Comparison of ENCODE assay signal across 24 mouse cellular contexts in the genomic region with DNA sequence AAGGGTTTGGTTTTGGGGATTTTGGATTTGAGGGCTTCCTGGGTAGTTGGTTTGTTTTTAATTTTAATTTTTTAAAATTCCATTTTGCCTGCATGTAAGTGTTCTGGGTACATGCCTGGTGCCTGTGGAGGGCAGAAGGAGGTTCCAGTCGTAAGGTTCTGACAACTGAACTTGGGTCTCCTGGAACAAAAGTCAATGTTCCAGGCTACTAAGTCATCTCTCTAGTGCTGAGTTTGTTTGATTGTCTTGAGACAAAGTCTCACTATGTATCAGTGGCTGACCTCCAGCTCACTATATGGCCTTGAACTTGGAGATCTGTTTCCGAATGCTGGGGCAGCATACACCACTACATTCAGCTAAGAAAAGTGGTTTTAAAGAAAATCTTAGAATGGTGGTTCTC. TPM values are rescaled to one million over a fixed set of nuclear protein-coding genes. Genes with fewer than 3 reads are reported as not detected.
A peak's percentile ranks its signal among the peaks of the same experiment; 100 is the strongest.
DNase-seq lines count a peak whose midpoint lies in the region; ATAC-seq lines count a peak whose summit lies in the region.
"Had no signal": no experiment of that assay in that cellular context is flagged by ENCODE, and none has a peak within 500 bp of the region (broad histone marks: within the 10 kb centered on the region; RNA-seq: fewer than 3 reads in every experiment).

No protein-coding gene starts in this region.

- H3K4me1 ChIP-seq in heart, embryonic 10.5 days, result peaks cover 64% of the 10 kb centered on the region
- H3K4me1 ChIP-seq in heart, embryonic 16.5 days (ENCODE audit: control insufficient read depth, insufficient read depth, low read length), result peaks cover 44% of the 10 kb centered on the region
- peaks cover 80% of the 10 kb centered on the region for H3K4me1 ChIP-seq in liver, embryonic 15.5 days (replicated peaks)

- ATAC-seq in heart, embryonic 16.5 days (replicated peaks; ENCODE audit: extremely low read depth, insufficient read depth, low FRiP score), result no peak
- ATAC-seq in liver, embryonic 15.5 days (ENCODE audit: insufficient read depth), result no peak
- ATAC-seq in cerebellum, adult (ENCODE audit: insufficient number of reproducible peaks, low FRiP score, low TSS enrichment), result no peak
- ATAC-seq: CD4-positive, CD25-positive, alpha-beta regulatory T cell, adult 4 months; forebrain, embryonic 14.5 days; inflammation-experienced regulatory T-cells, adult 6 months had no signal

- peaks cover 16% of the 10 kb centered on the region for H3K36me3 ChIP-seq in heart, embryonic 10.5 days
- 0 out of 2 replicates have a peak, but pooled peaks cover 2% of the 10 kb centered on the region for H3K36me3 ChIP-seq in heart, embryonic 16.5 days (ENCODE audit: control insufficient read depth, insufficient read depth)
- H3K36me3 ChIP-seq in liver, embryonic 15.5 days (replicated peaks), result peaks cover 32% of the 10 kb centered on the region

- H3K9ac ChIP-seq in heart, embryonic 16.5 days (ENCODE audit: low read length), result no peak overlapping the region
- 0 out of 2 replicates have a peak overlapping the region, but pooled peaks have one; percentile 90 for H3K9ac ChIP-seq in liver, embryonic 15.5 days
- H3K9ac ChIP-seq: embryonic facial prominence, embryonic 15.5 days had no signal

- DNase-seq in heart, embryonic 10.5 days (ENCODE audit: low spot score), result no peak
- DNase-seq in heart, postnatal 36 days, result no peak
- no peak for DNase-seq in heart, postnatal 4 days
- peak; percentile 16 to 37 for DNase-seq in kidney, postnatal 36 days
- DNase-seq in kidney, postnatal 4 days, result no peak
- DNase-seq: adrenal gland, postnatal 14 days; cerebellum, adult 9-11 months; layer of hippocampus, postnatal 36 days; lung, adult 18-20 months; lung, postnatal 10 days; thymus, adult 2 months had no signal

- H3K4me3 ChIP-seq in heart, embryonic 10.5 days, result no peak overlapping the region
- H3K4me3 ChIP-seq in heart, embryonic 16.5 days (ENCODE audit: low read length), result no peak overlapping the region
- H3K4me3 ChIP-seq in liver, embryonic 15.5 days (replicated peaks), result no peak overlapping the region
- H3K4me3 ChIP-seq: embryonic facial prominence, embryonic 15.5 days; layer of hippocampus, adult 2 months had no signal

- 90% methylated on average over 2 of the region's 2 CpGs for WGBS in heart, embryonic 10.5 days
- 87% methylated on average over 2 of the region's 2 CpGs for WGBS in heart, embryonic 16.5 days
- 75% methylated on average over 2 of the region's 2 CpGs for WGBS in liver, embryonic 15.5 days (ENCODE audit: insufficient replicate concordance)

- H3K27me3 ChIP-seq in heart, embryonic 10.5 days (ENCODE audit: insufficient read depth, poor library complexity, severe bottlenecking), result no peaks in the 10 kb centered on the region
- H3K27me3 ChIP-seq in heart, embryonic 16.5 days (ENCODE audit: control insufficient read depth, insufficient read depth, low read length), result no peaks in the 10 kb centered on the region
- no peaks in the 10 kb centered on the region for H3K27me3 ChIP-seq in liver, embryonic 15.5 days
- H3K27me3 ChIP-seq: embryonic facial prominence, embryonic 15.5 days had no signal

- H3K4me2 ChIP-seq in heart, embryonic 16.5 days (ENCODE audit: low read depth, low read length), result no peak overlapping the region
- peak overlapping the region; percentile 81; the same call in 1 of the 2 replicates for H3K4me2 ChIP-seq in liver, embryonic 15.5 days
- H3K4me2 ChIP-seq: midbrain, embryonic 11.5 days had no signal

- no peaks in the 10 kb centered on the region for H3K9me3 ChIP-seq in heart, embryonic 10.5 days
- H3K9me3 ChIP-seq in heart, embryonic 16.5 days (replicated peaks; ENCODE audit: control insufficient read depth, low read length), result no peaks in the 10 kb centered on the region
- H3K9me3 ChIP-seq in liver, embryonic 15.5 days (replicated peaks), result no peaks in the 10 kb centered on the region
- H3K9me3 ChIP-seq: embryonic facial prominence, embryonic 15.5 days had no signal

- peak overlapping the region; percentile 69 for H3K27ac ChIP-seq in heart, embryonic 10.5 days
- peak overlapping the region; percentile 100 for H3K27ac ChIP-seq in heart, embryonic 16.5 days (ENCODE audit: low read length)
- H3K27ac ChIP-seq in liver, embryonic 15.5 days (replicated peaks), result peak overlapping the region; percentile 98; the same call in 1 of the 2 replicates
- H3K27ac ChIP-seq: embryonic facial prominence, embryonic 15.5 days; hindbrain, embryonic 14.5 days had no signal

- intact Hi-C loops in heart, postnatal 36 days (cut with DNase I), result loop anchor here (2.0 kb wide), 1 partner anchor 119 kb away; the partner anchor contains the start of gene Atf4

RNA-seq across cellular contexts. Expression of gene Tab1, which starts 2.6 kb away (rescaled TPM):
- 34.2 and 38.1 TPM in 2 replicates for polyA plus RNA-seq in heart, embryonic 10.5 days (2016; fragmentation: Nextera tagmentation; extraction: Ambion mirVana)
- 10 to 100 TPM; 23.4 to 23.8 TPM for total RNA-seq in heart, postnatal 36 days (2021)
- 29.9 and 33.4 TPM in 2 replicates for polyA plus RNA-seq in heart, embryonic 16.5 days (2015; fragmentation: Nextera tagmentation; extraction: Ambion mirVana)
- total RNA-seq in heart, postnatal 4 days (2021), result 10 to 100 TPM; 36.5 to 37.0 TPM
- 11.0 and 12.7 TPM in 2 replicates for polyA plus RNA-seq in liver, embryonic 15.5 days (2015; fragmentation: Nextera tagmentation; extraction: Ambion mirVana)

RNA-seq across cellular contexts. Expression of gene Mgat3, which starts 38.0 kb away (rescaled TPM):
- 1.1 and 2.8 TPM in 2 replicates for polyA plus RNA-seq in heart, embryonic 10.5 days (2016; fragmentation: Nextera tagmentation; extraction: Ambion mirVana)
- total RNA-seq in heart, postnatal 36 days (2021), result 1 to 10 TPM; 1.3 to 1.7 TPM
- 1.3 and 1.5 TPM in 2 replicates for polyA plus RNA-seq in heart, embryonic 16.5 days (2015; fragmentation: Nextera tagmentation; extraction: Ambion mirVana)
- total RNA-seq in heart, postnatal 4 days (2021), result 1 to 10 TPM; 2.5 TPM
- 0.54 and 0.55 TPM in 2 replicates for polyA plus RNA-seq in liver, embryonic 15.5 days (2015; fragmentation: Nextera tagmentation; extraction: Ambion mirVana)
- total RNA-seq: common myeloid progenitor, adult 5-6 weeks; granulocyte monocyte progenitor cell, adult 5-6 weeks had no signal
- polyA plus RNA-seq: inflammation-experienced regulatory T-cells, adult 6 months had no signal

RNA-seq across cellular contexts. Expression of gene Rpl3, which starts 43.8 kb away (rescaled TPM):
- polyA plus RNA-seq in heart, embryonic 10.5 days (2016; fragmentation: Nextera tagmentation; extraction: Ambion mirVana), result 770 and 980 TPM in 2 replicates
- 100 to 1,000 TPM; 163 to 164 TPM for total RNA-seq in heart, postnatal 36 days (2021)
- 606 and 610 TPM in 2 replicates for polyA plus RNA-seq in heart, embryonic 16.5 days (2015; fragmentation: Nextera tagmentation; extraction: Ambion mirVana)
- 100 to 1,000 TPM; 591 to 607 TPM for total RNA-seq in heart, postnatal 4 days (2021)
- 539 and 552 TPM in 2 replicates for polyA plus RNA-seq in liver, embryonic 15.5 days (2015; fragmentation: Nextera tagmentation; extraction: Ambion mirVana)

RNA-seq across cellular contexts. Expression of gene Syngr1, which starts 44.4 kb away (rescaled TPM):
- 6.7 and 11.6 TPM in 2 replicates for polyA plus RNA-seq in heart, embryonic 10.5 days (2016; fragmentation: Nextera tagmentation; extraction: Ambion mirVana)
- total RNA-seq in heart, postnatal 36 days (2021), result 10 to 100 TPM; 81.8 to 90.5 TPM
- polyA plus RNA-seq in heart, embryonic 16.5 days (2015; fragmentation: Nextera tagmentation; extraction: Ambion mirVana), result 55.4 and 61.2 TPM in 2 replicates
- 10 to 100 TPM; 73.4 to 86.0 TPM for total RNA-seq in heart, postnatal 4 days (2021)
- 12.7 and 13.0 TPM in 2 replicates for polyA plus RNA-seq in liver, embryonic 15.5 days (2015; fragmentation: Nextera tagmentation; extraction: Ambion mirVana)
- total RNA-seq: neutrophil, adult 5-6 weeks had no signal

Comparison
In these comparisons a context has a peak if more than half of its experiments do, and no peak if none do; other contexts are left out.
1. DNase-seq: peak in kidney, postnatal 36 days (2 of 2); none in heart, embryonic 10.5 days (single experiment), heart, postnatal 36 days (0 of 2), heart, postnatal 4 days (single experiment) and kidney, postnatal 4 days (0 of 2).
2. Peak in every context shown above with its lines, with median percentiles within 50 percentile points of each other: H3K27ac ChIP-seq.